Mouse (Mus musculus): ENCODE data around the gene Mchr1.

Gene Mchr1

GRCm38 (mm10) chr15:81226796-81227195 lies 8.5 kb upstream of the Mchr1 start:
- in situ Hi-C loops (cut with MboI, MseI), result no loop called here

- in situ Hi-C loops (cut with MboI, MseI), result no loop called here
Measured at GRCm38 (mm10) chr15:81227275-81227674, 8.0 kb upstream of the Mchr1 start.

DNA sequence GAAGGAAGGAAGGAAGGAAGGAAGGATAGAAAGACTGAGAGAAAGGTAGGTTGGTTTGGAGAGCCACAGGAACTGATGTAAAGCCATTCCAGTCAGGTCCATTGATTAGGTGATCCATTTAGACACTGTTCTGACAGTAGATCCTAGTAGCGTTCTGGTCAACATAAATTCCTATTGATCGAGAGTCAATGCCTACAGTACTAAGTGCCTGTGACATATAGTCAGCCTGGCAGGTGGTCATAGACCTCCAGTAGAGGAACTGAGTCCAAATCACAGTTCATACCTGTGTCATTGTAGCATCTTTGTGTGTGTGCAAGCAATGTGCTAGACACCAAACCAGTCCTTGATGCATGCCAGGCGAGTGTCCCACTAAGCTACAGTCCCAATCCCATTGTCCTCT lies 7.0 kb upstream of the Mchr1 start:
- in situ Hi-C loops (cut with MboI, MseI), result no loop called here

- in situ Hi-C loops (cut with MboI, MseI), result loop anchor here (10.0 kb wide), 2 partner anchors 345 to 1625 kb away; no protein-coding TSS in a partner anchor
Measured at GRCm38 (mm10) chr15:81229791-81230190, 5.5 kb upstream of the Mchr1 start.

DNA sequence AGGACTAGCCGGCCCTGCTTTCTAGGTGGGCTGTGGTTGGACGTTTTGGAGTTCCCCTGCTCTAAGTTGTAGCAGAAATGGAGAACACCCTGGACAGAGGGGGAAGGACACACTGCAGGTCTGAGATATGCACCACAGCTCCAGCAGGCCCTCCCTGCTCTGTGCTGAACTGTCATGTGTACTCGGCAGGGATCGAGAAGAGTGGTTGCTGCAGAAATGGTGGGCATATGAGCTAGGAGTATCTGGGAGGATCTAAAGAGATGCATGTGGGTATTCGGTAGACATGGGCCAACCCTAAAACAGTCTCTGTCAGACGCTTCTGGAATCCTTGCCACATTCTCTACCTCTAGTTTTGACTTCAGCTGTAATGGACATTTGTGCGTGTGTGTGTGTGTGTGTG lies 4.0 kb upstream of the Mchr1 start:
- in situ Hi-C loops (cut with MboI, MseI), result loop anchor here (10.0 kb wide), 2 partner anchors 343 to 1623 kb away; no protein-coding TSS in a partner anchor

GRCm38 (mm10) chr15:81236062-81236461 lies 763 bp downstream of the Mchr1 start:
- in situ Hi-C loops (cut with MboI, MseI), result loop anchor here (10.0 kb wide), 2 partner anchors 339 to 1619 kb away; no protein-coding TSS in a partner anchor

- in situ Hi-C loops (cut with MboI, MseI), result loop anchor here (10.0 kb wide), 2 partner anchors 337 to 1617 kb away; no protein-coding TSS in a partner anchor
Measured at GRCm38 (mm10) chr15:81237471-81237870, 2.2 kb downstream of the Mchr1 start.

DNA sequence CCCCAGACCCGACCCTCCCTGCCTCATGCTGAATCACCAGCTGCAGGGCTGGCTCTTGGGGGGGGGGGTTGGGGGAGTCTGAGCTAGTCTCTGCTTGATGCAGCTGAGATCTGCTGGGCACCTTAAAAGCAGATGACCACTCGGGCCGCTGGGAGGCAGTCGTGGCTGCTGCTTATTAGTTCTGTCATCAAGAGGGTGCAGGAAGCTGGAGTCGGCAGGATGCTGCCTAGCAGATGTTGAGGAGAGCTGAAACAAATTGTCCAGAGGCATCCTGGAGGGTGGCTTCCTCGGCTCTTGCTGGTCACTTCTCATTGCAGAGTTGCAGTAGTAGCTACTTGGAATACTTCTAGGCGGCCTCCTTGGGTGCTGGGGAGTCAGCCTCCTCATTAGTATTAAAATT lies 4.0 kb downstream of the Mchr1 start:
- in situ Hi-C loops (cut with MboI, MseI), result loop anchor here (10.0 kb wide), 2 partner anchors 336 to 1616 kb away; no protein-coding TSS in a partner anchor

DNA sequence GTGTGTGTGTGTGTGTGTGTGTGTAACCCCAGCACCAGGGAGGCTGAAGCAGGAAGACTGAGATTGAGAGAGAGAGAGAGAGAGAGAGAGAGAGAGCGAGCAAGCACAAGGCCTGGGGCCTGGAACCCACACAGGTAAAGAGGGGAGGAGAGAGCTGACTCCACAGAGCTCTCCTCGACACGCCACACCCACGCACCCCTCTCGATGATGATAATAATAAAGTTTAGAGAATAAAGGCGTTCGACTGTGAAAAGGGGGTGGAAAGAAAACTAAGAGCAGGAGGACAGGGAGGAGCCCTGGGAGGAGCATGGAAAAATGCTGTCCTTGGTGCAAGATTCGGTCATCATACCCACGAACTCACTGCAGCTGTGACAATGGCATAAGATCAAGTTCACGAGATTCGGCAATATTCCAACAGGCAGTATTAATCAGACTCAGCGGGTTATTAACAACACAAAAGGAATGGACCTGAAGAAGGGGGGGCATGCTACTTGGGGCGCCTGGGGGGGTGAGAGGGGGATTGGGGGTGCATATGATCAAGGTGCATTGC lies 4.6 kb downstream of the Mchr1 start:
- in situ Hi-C loops (cut with MboI, MseI), result loop anchor here (10.0 kb wide), 2 partner anchors 335 to 1615 kb away; no protein-coding TSS in a partner anchor

GRCm38 (mm10) chr15:81246890-81247289 lies 11.6 kb downstream of the Mchr1 start:
- in situ Hi-C loops (cut with MboI, MseI), result no loop called here

GRCm38 (mm10) chr15:81247583-81248340 lies 12.5 kb downstream of the Mchr1 start:
- in situ Hi-C loops (cut with MboI, MseI), result no loop called here

DNA sequence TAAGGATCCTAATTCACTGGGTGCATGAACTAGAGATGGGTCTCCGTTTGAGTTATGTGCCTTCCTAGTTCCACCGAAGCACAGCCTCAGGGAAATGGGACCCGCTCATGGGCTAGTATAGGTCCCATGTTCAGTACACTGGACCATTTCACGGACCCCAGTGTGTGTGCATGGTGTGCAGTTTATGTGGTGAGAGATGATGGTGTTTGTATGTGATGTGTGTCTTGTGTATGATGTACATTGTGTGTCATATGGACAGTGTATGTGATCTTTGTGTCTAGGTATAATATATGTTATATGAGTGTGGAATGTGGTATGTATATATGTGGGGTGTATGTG lies 13.0 kb downstream of the Mchr1 start:
- in situ Hi-C loops (cut with MboI, MseI), result no loop called here

DNA sequence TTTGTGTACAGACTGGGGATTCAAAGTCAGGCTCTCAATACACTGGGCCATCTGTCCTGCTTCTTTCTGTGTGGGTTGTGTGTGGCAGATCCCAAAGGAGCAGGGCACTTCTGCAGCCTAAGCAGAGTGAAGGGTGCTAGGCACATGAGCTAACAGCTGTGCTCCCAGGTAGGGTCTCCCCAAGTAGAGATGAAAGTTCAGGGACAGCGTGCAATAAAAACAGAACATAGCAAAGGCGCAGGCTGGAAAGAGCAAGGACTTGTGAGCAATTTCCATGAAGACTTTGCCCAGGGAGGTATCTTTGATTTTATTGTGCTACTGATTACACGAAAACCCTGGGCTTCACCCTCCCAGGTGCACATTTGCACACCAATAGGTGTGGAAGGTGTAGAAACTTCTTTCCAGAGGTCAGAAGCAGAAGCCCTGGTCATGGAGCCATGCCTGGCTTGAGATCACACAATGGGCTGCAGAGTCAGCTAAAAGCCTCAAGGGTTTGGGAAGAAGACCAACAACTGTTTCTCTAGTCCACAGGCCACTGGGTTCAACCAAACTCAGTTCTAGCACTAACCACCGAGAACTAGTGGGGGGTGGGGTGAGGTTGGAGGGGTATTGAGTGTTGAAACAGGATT lies 13.8 kb downstream of the Mchr1 start:
- in situ Hi-C loops (cut with MboI, MseI), result no loop called here

GRCm38 (mm10) chr15:81252626-81253174 lies 17.4 kb downstream of the Mchr1 start:
- in situ Hi-C loops (cut with MboI, MseI), result no loop called here

- in situ Hi-C loops (cut with MboI, MseI), result no loop called here
Measured at GRCm38 (mm10) chr15:81253585-81253984, 18.3 kb downstream of the Mchr1 start.

- in situ Hi-C loops (cut with MboI, MseI), result no loop called here
Measured at GRCm38 (mm10) chr15:81254113-81254640, 18.9 kb downstream of the Mchr1 start.

GRCm38 (mm10) chr15:81255063-81255462 lies 19.8 kb downstream of the Mchr1 start:
- in situ Hi-C loops (cut with MboI, MseI), result no loop called here

- in situ Hi-C loops (cut with MboI, MseI), result no loop called here
Measured at GRCm38 (mm10) chr15:81258296-81258695, 23.0 kb downstream of the Mchr1 start.

GRCm38 (mm10) chr15:81259304-81259703 lies 24.0 kb downstream of the Mchr1 start:
- in situ Hi-C loops (cut with MboI, MseI), result no loop called here

- in situ Hi-C loops (cut with MboI, MseI), result no loop called here
Measured at GRCm38 (mm10) chr15:81260208-81260607, 24.9 kb downstream of the Mchr1 start.

GRCm38 (mm10) chr15:81264392-81265095 lies 29.2 kb downstream of the Mchr1 start:
- in situ Hi-C loops (cut with MboI, MseI), result no loop called here
